Mouse (Mus musculus): ENCODE results near the gene Pknox1.
A peak's percentile ranks its signal among the peaks of the same experiment; 100 is the strongest.

Pknox1 gene

GRCm38 (mm10) chr17:31556253-31556652, 8.3 kb upstream of the Pknox1 start:
- DNase-seq (ENCODE audit: low spot score), result no peak

- DNase-seq (ENCODE audit: low spot score), result peak; percentile 84
Observed at GRCm38 (mm10) chr17:31557124-31557880, 7.2 kb upstream of the Pknox1 start.

DNA sequence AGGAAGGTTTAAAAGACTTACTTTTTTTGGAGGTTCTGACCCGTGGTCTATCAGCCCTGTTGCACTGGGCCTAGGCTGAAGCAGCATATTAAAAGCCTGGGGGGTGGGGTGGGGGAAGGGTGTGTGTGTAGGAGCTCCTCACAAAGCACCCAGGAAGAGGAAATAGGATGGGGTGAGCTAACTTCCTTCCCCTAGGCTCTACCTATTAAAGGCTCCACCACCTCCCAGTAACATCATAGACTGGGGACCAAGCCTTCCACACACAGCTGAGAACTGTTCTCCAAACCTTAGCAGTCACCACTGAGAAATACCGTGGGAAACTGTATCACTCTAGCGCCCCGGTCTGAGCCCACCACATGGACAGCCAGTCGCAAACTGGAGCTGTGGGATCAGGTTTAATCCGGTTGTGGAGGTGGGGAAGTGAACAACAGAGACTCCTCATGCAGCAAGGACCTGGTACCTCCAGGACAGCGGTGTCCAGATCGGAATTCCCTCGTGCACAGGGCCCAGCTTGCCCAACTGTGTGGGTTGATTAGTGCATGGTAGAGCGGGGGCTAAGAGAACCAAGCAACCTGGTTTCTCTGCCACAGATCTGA, 6.5 kb upstream of the Pknox1 start:
- DNase-seq (ENCODE audit: low spot score), result no peak

DNA sequence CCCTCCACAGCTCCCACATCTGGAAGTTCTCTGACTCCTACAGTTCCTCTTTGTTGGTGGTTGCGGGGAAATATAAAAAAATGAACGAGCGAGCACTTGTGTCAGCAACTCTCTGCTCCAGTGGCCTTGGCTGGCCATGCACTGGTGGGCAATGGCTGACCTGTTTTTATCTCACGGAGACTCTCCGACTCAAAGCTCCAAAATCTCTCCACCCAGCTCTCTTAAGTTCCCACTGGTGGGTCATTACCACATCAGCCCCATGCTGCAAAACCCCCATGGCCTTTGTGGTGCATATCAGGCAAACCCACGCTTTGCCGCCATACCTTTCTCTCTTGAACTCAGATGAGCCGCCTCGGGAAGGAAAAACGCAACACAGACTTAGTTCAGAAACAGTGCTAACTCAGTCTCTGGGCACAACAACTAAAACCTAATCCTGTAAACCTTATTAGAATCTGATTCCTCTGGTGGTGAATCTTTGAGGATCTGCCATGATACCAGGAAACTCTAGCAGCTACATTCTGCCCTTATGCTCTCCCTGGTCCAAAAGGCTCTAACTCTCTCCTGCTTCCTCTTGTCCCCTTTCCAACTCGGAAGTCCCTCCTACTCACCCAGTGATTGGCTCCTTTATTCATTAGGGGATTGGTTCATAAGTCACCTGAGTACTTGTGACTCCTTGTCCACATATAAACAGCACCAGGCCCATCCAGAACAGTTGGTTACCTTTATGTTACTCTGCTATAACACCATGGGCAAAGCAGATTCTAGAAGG, 5.3 kb upstream of the Pknox1 start:
- no peak for DNase-seq (ENCODE audit: low spot score)

GRCm38 (mm10) chr17:31563632-31564014, 911 bp upstream of the Pknox1 start:
- DNase-seq (ENCODE audit: low spot score), result no peak

- DNase-seq (ENCODE audit: low spot score), result no peak
Observed at GRCm38 (mm10) chr17:31564858-31565140, 265 bp downstream of the Pknox1 start.

DNA sequence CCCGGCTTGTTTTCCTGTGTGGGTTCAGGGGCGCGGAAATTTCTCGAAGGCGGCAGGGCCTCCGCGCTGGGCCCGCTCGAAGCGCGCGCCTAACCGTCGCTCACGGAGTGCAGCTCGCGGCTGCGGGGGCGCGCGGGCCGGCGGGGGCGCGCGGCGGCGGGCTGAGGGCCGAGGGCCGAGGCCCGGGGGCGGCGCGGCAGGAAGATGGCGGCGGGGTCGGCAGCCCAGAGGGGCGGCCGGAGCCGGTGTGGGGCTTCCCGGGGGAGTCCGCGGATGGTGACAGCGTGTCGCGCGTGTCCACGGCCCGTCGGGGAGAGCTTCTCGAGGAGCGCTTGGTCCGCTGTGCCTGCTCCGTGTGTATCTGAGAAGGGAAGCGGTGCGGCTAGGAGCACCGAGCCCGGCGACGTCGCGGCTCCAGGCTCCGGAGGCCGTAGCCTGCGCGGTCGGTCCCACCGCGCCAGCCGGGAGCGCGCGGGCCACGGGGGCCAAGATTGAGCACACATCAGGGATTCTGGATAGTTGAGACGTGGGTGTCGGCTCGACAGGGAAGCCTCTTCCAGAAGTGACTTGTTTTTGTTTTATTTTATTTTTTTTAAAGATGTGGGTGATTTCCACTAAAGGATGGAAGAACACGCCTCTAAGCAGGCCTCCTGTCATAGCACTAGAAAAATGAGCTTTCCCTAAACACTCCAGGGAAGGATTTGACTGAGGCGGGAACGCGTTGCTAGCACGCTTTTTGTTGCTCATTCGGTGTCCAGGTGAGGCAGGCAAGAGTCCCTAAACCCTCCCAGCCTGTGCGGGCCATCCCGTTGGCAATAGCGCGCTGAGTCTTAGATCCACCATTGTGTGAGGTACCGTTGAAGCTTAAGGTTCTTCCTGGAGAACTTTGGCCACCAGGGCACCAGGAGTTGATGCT, 865 bp downstream of the Pknox1 start:
- DNase-seq (ENCODE audit: low spot score), result peak; percentile 66

DNA sequence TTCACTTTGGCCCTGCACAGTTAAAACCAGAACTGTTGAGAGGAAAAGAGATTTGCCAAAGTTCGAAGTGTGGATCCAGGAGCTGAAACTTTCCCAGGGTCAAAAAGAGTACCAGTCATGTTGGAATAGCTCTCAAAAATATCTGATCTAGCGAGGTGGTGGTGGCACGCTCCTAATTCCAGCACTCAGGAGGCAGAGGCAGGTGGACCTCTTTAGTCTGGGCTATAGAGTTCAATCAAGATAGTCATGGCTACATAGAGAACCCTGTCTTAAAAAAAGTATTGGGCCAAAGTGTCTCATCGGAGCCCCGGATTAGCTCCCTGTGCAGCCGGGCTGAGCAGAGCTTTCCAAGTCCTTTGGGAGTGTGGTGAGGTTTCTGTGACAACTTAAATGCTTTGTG, 1.7 kb downstream of the Pknox1 start:
- DNase-seq (ENCODE audit: low spot score), result no peak

DNA sequence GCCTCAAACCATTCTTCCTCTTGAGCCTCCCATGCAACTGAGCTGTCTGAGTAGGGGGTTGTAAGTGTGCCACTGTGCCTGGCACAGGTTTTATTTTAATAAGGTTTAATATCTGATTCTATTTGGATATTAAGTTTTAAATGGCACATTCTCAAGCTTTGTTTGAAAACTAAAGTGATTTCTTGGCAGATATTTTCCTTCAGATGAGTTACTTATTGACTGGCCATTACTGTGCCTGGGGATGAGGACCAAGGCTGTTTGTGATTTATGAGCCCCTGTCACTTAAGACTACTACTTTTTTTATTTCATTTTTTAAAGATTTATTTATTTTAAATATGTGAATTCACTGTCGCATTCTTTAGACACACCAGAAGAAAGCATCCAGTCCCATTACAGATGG, 5.2 kb downstream of the Pknox1 start:
- no peak for DNase-seq (ENCODE audit: low spot score)

- peak; percentile 37 for DNase-seq (ENCODE audit: low spot score)
Observed at GRCm38 (mm10) chr17:31570321-31570925, 5.9 kb downstream of the Pknox1 start.

DNA sequence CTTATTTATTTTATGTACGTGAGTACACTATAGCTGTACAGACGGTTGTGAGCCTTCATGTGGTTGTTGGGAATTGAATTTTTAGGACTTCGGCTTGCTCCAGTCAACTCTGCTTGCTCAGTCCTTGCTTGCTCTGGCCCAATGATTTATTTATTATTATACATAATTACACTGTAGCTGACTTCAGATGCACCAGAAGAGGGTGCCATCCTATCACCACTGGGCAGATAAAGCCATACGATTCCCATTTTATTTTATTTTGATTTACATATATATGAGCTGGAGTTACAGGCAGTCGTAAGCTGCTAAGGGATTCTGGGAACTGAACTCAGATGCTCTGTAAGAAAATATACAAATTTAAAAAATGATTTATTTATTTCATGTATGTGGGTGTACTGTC, 7.2 kb downstream of the Pknox1 start:
- no peak for DNase-seq (ENCODE audit: low spot score)

DNA sequence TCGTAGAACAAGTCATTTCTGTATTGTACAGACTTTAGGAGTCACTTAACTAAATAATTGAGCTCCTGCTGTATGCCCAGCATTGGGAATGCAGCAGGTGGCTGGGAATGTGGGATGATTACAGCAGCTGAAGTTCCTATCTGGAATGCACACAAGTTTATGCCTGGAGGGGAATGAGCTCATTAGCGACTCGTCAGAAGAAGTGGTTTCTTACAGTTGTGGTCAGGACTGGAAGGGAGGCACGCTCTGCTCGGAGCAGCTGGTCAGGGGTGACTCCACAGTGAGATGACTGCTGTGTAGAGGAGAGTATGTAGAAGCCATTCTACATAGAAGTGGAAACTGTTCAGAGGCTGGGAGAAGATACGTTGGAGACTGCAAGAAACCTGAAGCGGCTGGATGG, 10.1 kb downstream of the Pknox1 start:
- no peak for DNase-seq (ENCODE audit: low spot score)

DNA sequence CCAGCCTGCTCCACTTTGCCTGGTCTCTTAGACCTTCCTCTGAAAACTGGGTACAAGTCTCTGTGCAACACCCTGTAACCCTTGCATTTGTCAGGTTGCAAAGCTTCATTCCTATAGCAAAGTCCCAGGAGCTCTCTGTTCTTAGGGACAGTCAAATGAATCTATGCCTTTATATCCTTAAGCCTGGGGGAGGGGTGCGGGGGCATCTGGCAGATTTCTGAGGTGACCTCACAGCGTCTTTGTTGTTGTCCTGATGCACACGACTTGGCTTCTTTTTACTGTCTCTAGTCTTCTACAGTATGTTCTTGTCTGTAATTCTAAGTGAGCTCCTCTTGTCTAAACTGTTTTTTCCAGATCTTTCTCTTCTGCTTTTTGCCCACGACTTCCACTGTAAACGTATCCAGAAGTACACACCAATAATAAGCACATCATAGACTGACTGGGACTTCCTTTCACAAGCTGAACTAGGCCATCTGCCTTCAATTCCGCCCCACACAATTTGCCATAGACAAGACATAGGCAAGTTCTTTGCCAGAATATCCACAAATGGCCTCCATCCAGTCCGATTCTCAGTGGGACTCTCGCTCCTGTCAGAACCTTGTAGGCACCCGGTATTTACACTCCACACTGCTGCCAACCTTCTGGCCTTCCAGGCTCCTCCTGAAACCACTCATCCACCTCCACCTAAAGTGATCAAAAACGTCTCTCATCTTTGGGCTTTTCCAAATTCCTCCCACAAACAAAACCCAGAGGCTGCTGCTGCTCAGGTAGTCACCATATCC, 12.1 kb downstream of the Pknox1 start:
- DNase-seq (ENCODE audit: low spot score), result no peak

DNA sequence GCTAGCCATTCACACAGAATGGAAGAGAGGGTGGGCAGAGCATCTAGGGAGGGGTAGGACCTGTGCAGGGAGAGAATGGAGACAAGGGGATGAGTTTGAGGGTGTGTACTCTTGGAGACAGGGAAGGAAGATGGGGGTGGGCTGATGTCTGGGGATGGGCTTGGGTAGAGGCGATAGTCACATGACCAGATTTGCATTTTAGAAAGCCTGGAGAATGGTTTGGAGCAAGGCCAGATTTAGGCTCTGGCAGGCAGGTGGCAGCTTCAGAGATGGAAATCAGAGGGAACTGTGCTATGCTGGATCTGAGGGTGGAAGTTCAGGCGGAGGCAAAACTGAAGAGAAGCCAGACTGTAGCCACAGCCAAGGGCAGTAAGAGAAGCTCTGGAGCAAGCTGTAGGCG, 15.8 kb downstream of the Pknox1 start:
- DNase-seq (ENCODE audit: low spot score), result peak; percentile 75

DNA sequence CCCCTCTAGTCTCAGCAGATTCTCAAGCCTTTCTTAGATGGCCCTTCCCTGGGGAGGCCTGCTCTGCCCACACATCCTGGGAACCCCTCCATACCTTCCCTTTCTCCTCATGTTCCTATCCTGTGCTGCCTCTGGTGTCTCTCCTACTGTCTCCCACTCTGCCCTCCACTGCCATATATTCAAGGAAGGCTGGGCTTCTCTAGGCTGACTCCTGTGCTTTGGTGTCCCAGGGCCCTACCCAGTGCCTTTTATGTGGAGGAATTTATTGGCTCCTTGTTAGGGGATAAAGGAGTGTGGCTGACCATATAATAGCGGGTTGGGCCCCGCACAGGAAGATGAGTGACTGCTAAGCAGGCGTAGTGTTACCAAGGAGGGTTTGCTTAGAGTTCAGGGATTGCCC, 18.7 kb downstream of the Pknox1 start:
- DNase-seq (ENCODE audit: low spot score), result no peak

GRCm38 (mm10) chr17:31583781-31584180, 19.2 kb downstream of the Pknox1 start:
- DNase-seq (ENCODE audit: low spot score), result peak; percentile 87

DNA sequence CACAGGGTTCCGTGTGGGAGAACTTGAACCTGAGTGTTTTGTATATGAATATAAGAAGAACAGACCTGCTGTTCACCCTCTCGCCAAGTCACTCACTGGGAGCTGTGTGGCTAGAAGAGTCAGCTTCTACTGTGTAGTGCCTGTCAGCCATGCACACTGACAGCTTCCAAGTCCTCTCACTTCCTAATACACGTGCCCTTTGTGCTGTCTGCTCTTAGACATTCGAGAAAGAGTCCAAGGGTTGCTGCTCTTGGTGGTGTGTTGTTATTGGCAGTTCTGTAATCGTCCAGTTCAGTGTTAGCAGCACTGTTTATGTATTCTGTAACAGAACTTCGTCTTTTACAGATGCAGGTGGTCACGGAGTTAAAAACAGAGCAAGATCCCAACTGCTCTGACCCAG, 23.6 kb downstream of the Pknox1 start:
- DNase-seq (ENCODE audit: low spot score), result no peak

DNA sequence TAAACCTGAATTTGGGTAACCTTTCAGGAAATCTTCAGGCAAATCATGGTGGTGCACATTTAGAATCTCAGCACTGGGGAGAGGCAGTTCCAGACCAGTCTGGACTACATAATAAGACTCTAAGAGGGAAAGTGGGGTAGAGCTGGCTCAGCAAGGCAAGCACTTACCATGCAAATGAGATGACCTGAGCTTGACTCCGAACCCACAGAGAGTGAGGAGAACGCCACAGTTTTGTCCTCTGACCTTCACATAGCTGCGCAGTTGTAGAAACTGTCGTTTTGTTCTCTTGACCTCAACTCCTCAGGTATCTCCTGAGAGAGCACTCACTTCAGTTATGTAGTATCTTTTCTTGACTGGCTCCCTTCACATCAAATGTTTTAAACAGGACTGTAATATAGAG, 24.2 kb downstream of the Pknox1 start:
- no peak for DNase-seq (ENCODE audit: low spot score)

- no peak for DNase-seq (ENCODE audit: low spot score)
Observed at GRCm38 (mm10) chr17:31590846-31591245, 26.3 kb downstream of the Pknox1 start.

- DNase-seq (ENCODE audit: low spot score), result no peak
Observed at GRCm38 (mm10) chr17:31594590-31594989, 30.1 kb downstream of the Pknox1 start.

- DNase-seq (ENCODE audit: low spot score), result no peak
Observed at GRCm38 (mm10) chr17:31595077-31595476, 30.5 kb downstream of the Pknox1 start.
